Mouse (Mus musculus) hindbrain, postnatal 0 days (tissue): ENCODE measurements at regions not wholly inside any gene's neighbourhood (a gene's known extent, or its start where the extent isn't known, plus 50 kb on each side); places are given as distances from the start of the nearest gene placed in this dataset.
A peak's percentile ranks its signal among the peaks of the same experiment; 100 is the strongest.

ENCODE experiments used
- ATAC-seq: fragments of 200-750 bp; cut with Nextera tagmentation; 2 replicates; pipeline ENCODE4 v1.8.0; 2017; ENCODE audit warnings: mild to moderate bottlenecking, moderate TSS enrichment, moderate library complexity
- DNase-seq: peaks from one replicate; pipeline ENCODE4 v3.0.0-alpha.2; 2015; ENCODE audit warnings: low spot score
- H3K27ac ChIP-seq: fragments of 300-500 bp; sonication (generic); 2 replicates; pipeline ENCODE4 v1.5.1; 2014; ENCODE audit warnings: mild to moderate bottlenecking
- H3K27me3 ChIP-seq: fragments of 300-500 bp; sonication (generic); 2 replicates; pipeline ENCODE4 v1.6.1; 2014; ENCODE audit warnings: low read length, mixed read lengths; ENCODE audit not compliant: insufficient read depth
- H3K36me3 ChIP-seq: fragments of 300-500 bp; sonication (generic); 2 replicates; pipeline ENCODE4 v1.6.1; 2014; ENCODE audit warnings: low read length, mixed read lengths; ENCODE audit not compliant: insufficient read depth
- H3K4me1 ChIP-seq: fragments of 300-500 bp; sonication (generic); 2 replicates; pipeline ENCODE4 v1.6.1; 2014; ENCODE audit warnings: antibody characterized with exemption, low read length, mixed read lengths; ENCODE audit not compliant: insufficient read depth
- H3K4me2 ChIP-seq: fragments of 300-500 bp; sonication (generic); 2 replicates; pipeline ENCODE4 v1.6.1; 2014; ENCODE audit warnings: low read depth, mild to moderate bottlenecking, low read length, moderate library complexity, mixed read lengths
- H3K4me3 ChIP-seq: fragments of 300-500 bp; sonication (generic); 2 replicates; pipeline ENCODE4 v1.5.1; 2014; ENCODE audit warnings: low read length
- H3K9ac ChIP-seq: fragments of 300-500 bp; sonication (generic); replicated peaks from 2 replicates; pipeline ENCODE4 v1.6.1; 2014; ENCODE audit warnings: mild to moderate bottlenecking, low read length, moderate library complexity, mixed read lengths
- H3K9me3 ChIP-seq: fragments of 300-500 bp; sonication (generic); 2 replicates; pipeline ENCODE4 v1.6.1; 2016; ENCODE audit warnings: low read length, mixed read lengths
- CTCF ChIP-seq: IDR thresholded peaks from 2 replicates; pipeline ENCODE4 v1.5.1; 2016; ENCODE audit warnings: antibody characterized with exemption, control low read depth, low read depth
- WGBS: fragments of 180-500 bp; shearing (Covaris S2); extraction: QIAGEN DNeasy Blood & Tissue Kit; methylation state at CpG from one replicate; pipeline ENCODE4 v1.1.7; 2014; 5-methylcytosine and 5-hydroxymethylcytosine counted together

- no peak for TF ChIP-seq CTCF
- ATAC-seq (no peak), DNase-seq (no peak)
- WGBS = 82% methylated on average over 4 of the region's 4 CpGs
- Histone ChIP-seq H3K27ac (no peak overlapping the region), H3K9me3 (no peaks in the 10 kb centered on the region), H3K4me1 (no peaks in the 10 kb centered on the region), H3K4me2 (no peak overlapping the region), H3K4me3 (no peak overlapping the region), H3K9ac (no peak overlapping the region), H3K36me3 (no peaks in the 10 kb centered on the region), H3K27me3 (no peaks in the 10 kb centered on the region)
Observed at GRCm38 (mm10) chr5:125907332-125907731, 375.8 kb downstream of the Tmem132b start.

DNA sequence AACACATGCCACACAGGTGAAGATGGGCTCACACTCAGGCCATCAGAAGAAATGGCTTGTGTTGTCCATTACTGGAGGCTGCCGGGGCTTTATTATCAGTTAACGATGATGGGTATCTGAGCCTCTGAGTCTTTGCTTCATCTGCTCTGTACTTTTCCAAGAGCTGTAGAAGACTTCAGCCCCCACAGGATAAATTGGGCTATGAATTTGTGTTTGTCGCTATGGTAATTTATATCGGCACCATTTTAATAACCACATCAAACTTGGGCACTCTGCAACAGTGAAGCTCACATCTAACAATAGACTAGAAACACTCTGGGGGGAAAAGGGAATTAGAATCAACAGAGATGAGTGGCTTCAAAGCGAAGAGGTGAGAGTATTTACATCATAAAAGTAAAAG lies 376.3 kb downstream of the Tmem132b start:
- Histone ChIP-seq H3K4me2 (no peak overlapping the region), H3K4me1 (no peaks in the 10 kb centered on the region), H3K9ac (no peak overlapping the region), H3K4me3 (no peak overlapping the region), H3K9me3 (no peaks in the 10 kb centered on the region), H3K27ac (no peak overlapping the region), H3K27me3 (no peaks in the 10 kb centered on the region), H3K36me3 (no peaks in the 10 kb centered on the region)
- no peak for TF ChIP-seq CTCF
- no peak for DNase-seq
- WGBS = 87% methylated on average over 5 of the region's 5 CpGs
- ATAC-seq = no peak

GRCm38 (mm10) chr5:125915857-125916256 lies 384.3 kb downstream of the Tmem132b start:
- WGBS = 91% methylated on average over 4 of the region's 4 CpGs
- Histone ChIP-seq H3K9ac (no peak overlapping the region), H3K9me3 (no peaks in the 10 kb centered on the region), H3K36me3 (no peaks in the 10 kb centered on the region), H3K4me3 (no peak overlapping the region), H3K27ac (no peak overlapping the region), H3K4me2 (no peak overlapping the region), H3K27me3 (no peaks in the 10 kb centered on the region), H3K4me1 (no peaks in the 10 kb centered on the region)
- DNase-seq (no peak), ATAC-seq (no peak)
- TF ChIP-seq CTCF = no peak

- peak; percentile 26 for DNase-seq
- H3K36me3 ChIP-seq = no peaks in the 10 kb centered on the region
- TF ChIP-seq CTCF = no peak
- H3K4me2 ChIP-seq = no peak overlapping the region
- H3K4me3 ChIP-seq = no peak overlapping the region
- no peaks in the 10 kb centered on the region for H3K9me3 ChIP-seq
- H3K27ac ChIP-seq = 0 out of 2 replicates have a peak overlapping the region, but pooled peaks have one; percentile 26
- 22% methylated on average over 11 of the region's 11 CpGs for WGBS
- ATAC-seq = no peak
- no peak overlapping the region for H3K9ac ChIP-seq
- H3K4me1 ChIP-seq = no peaks in the 10 kb centered on the region
- no peaks in the 10 kb centered on the region for H3K27me3 ChIP-seq
Observed at GRCm38 (mm10) chr5:125920965-125921364, 389.4 kb downstream of the Tmem132b start.

DNA sequence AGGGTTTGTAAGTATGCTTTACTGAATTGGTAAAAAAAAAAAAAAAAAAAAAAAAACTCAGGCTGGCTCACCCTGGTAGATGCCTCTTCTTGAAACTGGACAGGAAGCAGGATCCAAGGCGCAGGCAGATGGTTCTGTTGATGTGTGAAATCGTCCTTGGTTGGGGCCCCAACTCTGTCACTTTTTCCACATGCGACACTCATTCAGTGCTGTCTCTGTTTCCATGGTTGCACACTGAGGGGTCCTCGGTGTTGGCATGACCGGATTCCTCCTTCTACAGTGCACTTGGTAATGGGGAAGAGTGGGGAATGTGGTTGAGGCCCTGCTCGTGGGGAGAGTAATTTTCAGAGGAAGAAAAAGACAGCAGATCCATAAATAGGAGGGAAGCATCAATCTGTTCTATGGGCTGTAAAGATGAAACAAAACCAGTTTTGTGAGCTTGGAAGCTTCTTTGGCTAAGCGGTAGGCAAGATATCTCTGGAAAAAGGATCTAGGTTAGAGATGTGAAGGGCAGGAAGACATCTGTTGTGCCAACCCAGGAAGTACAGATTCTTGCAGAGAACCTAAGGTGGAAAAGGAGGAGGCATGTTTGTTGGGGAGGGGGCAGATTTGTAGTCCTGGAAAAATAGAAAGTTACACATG lies 394.4 kb downstream of the Tmem132b start:
- Histone ChIP-seq H3K4me2 (no peak overlapping the region), H3K36me3 (no peaks in the 10 kb centered on the region), H3K4me1 (no peaks in the 10 kb centered on the region), H3K9ac (no peak overlapping the region), H3K27ac (no peak overlapping the region), H3K27me3 (no peaks in the 10 kb centered on the region), H3K4me3 (no peak overlapping the region), H3K9me3 (no peaks in the 10 kb centered on the region)
- TF ChIP-seq CTCF = no peak
- peak; percentile 86 for ATAC-seq
- peak; percentile 84 for DNase-seq
- WGBS = 33% methylated on average over 7 of the region's 7 CpGs

- no peaks in the 10 kb centered on the region for H3K4me1 ChIP-seq
- no peaks in the 10 kb centered on the region for H3K36me3 ChIP-seq
- no peaks in the 10 kb centered on the region for H3K27me3 ChIP-seq
- H3K4me2 ChIP-seq = no peak overlapping the region
- no peak overlapping the region for H3K9ac ChIP-seq
- 51% methylated on average over 4 of the region's 4 CpGs for WGBS
- ATAC-seq = no peak
- peak; percentile 20 for DNase-seq
- no peaks in the 10 kb centered on the region for H3K9me3 ChIP-seq
- no peak overlapping the region for H3K4me3 ChIP-seq
- no peak for TF ChIP-seq CTCF
- no peak overlapping the region for H3K27ac ChIP-seq
Observed at GRCm38 (mm10) chr5:125931502-125931901, 399.9 kb downstream of the Tmem132b start.

GRCm38 (mm10) chr5:125939416-125939815 lies 407.8 kb downstream of the Tmem132b start:
- Histone ChIP-seq H3K4me3 (no peak overlapping the region), H3K9ac (no peak overlapping the region), H3K9me3 (no peaks in the 10 kb centered on the region), H3K4me1 (no peaks in the 10 kb centered on the region), H3K27me3 (no peaks in the 10 kb centered on the region), H3K27ac (no peak overlapping the region), H3K4me2 (no peak overlapping the region), H3K36me3 (no peaks in the 10 kb centered on the region)
- no peak for ATAC-seq
- TF ChIP-seq CTCF = 0 out of 2 replicates have a peak, but pooled peaks have one; percentile 4
- DNase-seq = no peak
- 92% methylated on average over 3 of the region's 3 CpGs for WGBS
